Mouse (Mus musculus): ENCODE measurements around the gene Tbxa2r.

Tbxa2r gene

GRCm38 (mm10) chr10:81320550-81321347 lies 7.8 kb upstream of the Tbxa2r start, which contains the start of gene Cactin:
Cactin (plus strand) TSS chr10:81321103.
- DNase-seq (ENCODE audit: low read depth, low spot score): peak; percentile 100

- DNase-seq (ENCODE audit: low read depth, low spot score): no peak
Measured at GRCm38 (mm10) chr10:81321436-81321835, 7.1 kb upstream of the Tbxa2r start.

- no peak for DNase-seq (ENCODE audit: low read depth, low spot score)
Measured at GRCm38 (mm10) chr10:81322444-81322843, 6.1 kb upstream of the Tbxa2r start.

- DNase-seq (ENCODE audit: low read depth, low spot score): no peak
Measured at GRCm38 (mm10) chr10:81323141-81323775, 5.3 kb upstream of the Tbxa2r start.

- no peak for DNase-seq (ENCODE audit: low read depth, low spot score)
Measured at GRCm38 (mm10) chr10:81323791-81324530, 4.6 kb upstream of the Tbxa2r start.

- no peak for DNase-seq (ENCODE audit: low read depth, low spot score)
Measured at GRCm38 (mm10) chr10:81325176-81325575, 3.4 kb upstream of the Tbxa2r start.

GRCm38 (mm10) chr10:81325781-81326180 lies 2.8 kb upstream of the Tbxa2r start:
- DNase-seq (ENCODE audit: low read depth, low spot score): no peak

- no peak for DNase-seq (ENCODE audit: low read depth, low spot score)
Measured at GRCm38 (mm10) chr10:81326858-81327257, 1.7 kb upstream of the Tbxa2r start.

- no peak for DNase-seq (ENCODE audit: low read depth, low spot score)
Measured at GRCm38 (mm10) chr10:81327959-81328358, 572 bp upstream of the Tbxa2r start.

GRCm38 (mm10) chr10:81329194-81329975 lies 854 bp downstream of the Tbxa2r start:
- DNase-seq (ENCODE audit: low read depth, low spot score): no peak

- no peak for DNase-seq (ENCODE audit: low read depth, low spot score)
Measured at GRCm38 (mm10) chr10:81330007-81330406, 1.5 kb downstream of the Tbxa2r start.

- no peak for DNase-seq (ENCODE audit: low read depth, low spot score)
Measured at GRCm38 (mm10) chr10:81332277-81332676, 3.7 kb downstream of the Tbxa2r start.

GRCm38 (mm10) chr10:81334324-81334723 lies 5.8 kb downstream of the Tbxa2r start:
- DNase-seq (ENCODE audit: low read depth, low spot score): no peak

- no peak for DNase-seq (ENCODE audit: low read depth, low spot score)
Measured at GRCm38 (mm10) chr10:81335393-81336340, 7.1 kb downstream of the Tbxa2r start.

- no peak for DNase-seq (ENCODE audit: low read depth, low spot score)
Measured at GRCm38 (mm10) chr10:81336558-81336957, 8.0 kb downstream of the Tbxa2r start.

GRCm38 (mm10) chr10:81340551-81341332 lies 12.2 kb downstream of the Tbxa2r start:
- DNase-seq (ENCODE audit: low read depth, low spot score): no peak

GRCm38 (mm10) chr10:81341333-81341949 lies 12.9 kb downstream of the Tbxa2r start:
- DNase-seq (ENCODE audit: low read depth, low spot score): no peak

- no peak for DNase-seq (ENCODE audit: low read depth, low spot score)
Measured at GRCm38 (mm10) chr10:81342686-81343505, 14.4 kb downstream of the Tbxa2r start, which contains the start of gene Gipc3. Gipc3 (minus strand) TSS chr10:81343266.
